Mouse (Mus musculus) stomach, postnatal 0 days (tissue): Measurements from ENCODE around the gene Glipr1.

Experiments
- CTCF ChIP-seq: IDR thresholded peaks from 2 replicates; pipeline ENCODE4 v1.5.1; 2016; ENCODE audit warnings: antibody characterized with exemption, low read depth, mild to moderate bottlenecking, moderate library complexity
- EP300 ChIP-seq: optimal IDR thresholded peaks from 2 replicates; pipeline ENCODE3; 2016; ENCODE audit warnings: antibody characterized with exemption

DNA sequence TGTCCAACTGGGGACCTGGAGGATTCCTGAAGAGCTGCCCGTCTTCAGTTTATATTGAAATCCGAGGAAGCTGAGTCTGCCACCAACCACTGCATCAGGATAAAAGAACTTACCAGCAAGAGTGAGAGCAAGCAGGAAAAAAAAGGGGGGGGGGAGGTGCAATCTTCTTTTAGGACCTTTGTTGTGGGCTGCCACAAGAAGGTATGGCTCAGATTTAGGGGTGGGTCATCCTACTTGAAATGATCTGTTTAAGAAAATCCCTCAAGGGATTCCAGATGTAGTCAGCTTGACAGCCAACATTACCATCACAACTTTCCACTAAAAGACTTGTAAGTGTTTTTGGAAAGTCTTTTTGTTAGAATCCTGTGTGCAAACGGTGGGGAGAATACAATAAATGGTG, 2.7 kb downstream of the Glipr1 start:
- TF ChIP-seq EP300 (no peak), CTCF (no peak)
